Mouse (Mus musculus) MEL-GATA-1-ER (cell line): ENCODE measurements around the gene Trpm7.
A peak's percentile ranks its signal among the peaks of the same experiment; 100 is the strongest.

Source experiments
- DNase-seq: peaks from one replicate; pipeline ENCODE4 v3.0.0-alpha.2; 2012; ENCODE audit warnings: low read depth; ENCODE audit errors: extremely low read depth

The Trpm7 gene

GRCm38 (mm10) chr2:126817414-126817813 is 58.6 kb downstream of the Trpm7 start:
- no peak for DNase-seq

DNA sequence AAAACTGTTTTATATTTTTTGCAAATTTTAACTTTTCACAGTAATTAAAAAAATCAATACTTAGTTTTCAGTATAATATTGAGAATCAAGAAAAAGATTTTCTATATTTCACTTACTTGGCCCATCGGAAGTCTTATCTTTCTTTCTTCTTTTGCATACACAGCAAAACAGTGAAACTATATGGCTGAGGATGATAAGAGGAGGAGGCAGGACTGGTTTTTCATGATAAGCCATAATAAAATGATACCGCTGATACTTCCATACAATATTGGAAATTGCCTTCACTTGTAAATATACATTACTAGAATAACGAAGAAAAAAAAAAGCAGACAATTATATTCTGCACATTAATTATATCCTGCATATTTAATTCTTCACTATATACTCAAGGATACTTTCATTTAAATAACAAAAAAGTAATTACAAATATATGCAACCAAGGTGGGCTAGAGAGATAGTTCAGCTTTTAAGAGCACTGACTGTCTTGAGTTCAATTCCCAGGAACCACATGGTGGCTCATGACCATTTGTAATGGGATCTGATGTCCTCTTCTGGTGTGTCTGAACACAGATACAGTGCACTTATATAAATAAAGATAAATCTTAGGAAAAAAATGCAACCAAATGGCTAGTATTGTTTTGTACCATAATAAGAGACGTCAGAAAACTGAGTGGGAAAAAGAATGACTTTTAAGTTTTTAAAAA is 59.2 kb downstream of the Trpm7 start:
- DNase-seq = no peak

DNA sequence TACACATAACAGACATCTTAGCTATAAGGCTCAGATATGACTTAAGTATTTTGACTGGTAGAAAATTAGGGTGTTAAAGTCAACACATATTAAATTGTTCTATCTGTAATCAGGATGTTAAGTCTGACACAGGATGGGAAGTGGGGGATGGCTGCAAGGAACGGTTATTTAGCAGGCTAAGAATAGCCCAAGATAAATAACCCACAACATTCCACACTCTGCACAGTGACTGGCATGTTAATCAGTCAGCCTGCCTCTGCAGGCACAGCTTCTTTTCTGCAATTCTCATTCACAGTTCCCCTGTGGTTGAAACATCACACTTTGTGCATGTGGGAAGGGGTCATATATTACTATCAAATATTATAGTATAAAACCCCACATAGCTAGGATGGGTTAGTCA is 60.2 kb downstream of the Trpm7 start:
- DNase-seq = peak; percentile 20

GRCm38 (mm10) chr2:126801980-126802379 is 74.0 kb downstream of the Trpm7 start:
- DNase-seq = no peak

GRCm38 (mm10) chr2:126798455-126798854 is 77.6 kb downstream of the Trpm7 start:
- no peak for DNase-seq

GRCm38 (mm10) chr2:126795708-126796107 is 80.3 kb downstream of the Trpm7 start:
- DNase-seq = no peak

GRCm38 (mm10) chr2:126792611-126793010 is 83.4 kb downstream of the Trpm7 start:
- no peak for DNase-seq

GRCm38 (mm10) chr2:126787721-126788342 is 88.2 kb downstream of the Trpm7 start:
- DNase-seq = no peak

- no peak for DNase-seq
Measured at GRCm38 (mm10) chr2:126783370-126783769, 92.7 kb downstream of the Trpm7 start, which contains the start of gene Usp50. TSS of gene Usp50 (minus strand) at chr2:126783470.

- peak; percentile 53 for DNase-seq
Measured at GRCm38 (mm10) chr2:126782433-126782832, 93.6 kb downstream of the Trpm7 start.

GRCm38 (mm10) chr2:126781478-126781877 is 94.6 kb downstream of the Trpm7 start:
- DNase-seq = peak; percentile 12

- DNase-seq = no peak
Measured at GRCm38 (mm10) chr2:126780286-126780685, 95.7 kb downstream of the Trpm7 start.

GRCm38 (mm10) chr2:126778806-126779205 is 97.2 kb downstream of the Trpm7 start:
- no peak for DNase-seq

DNA sequence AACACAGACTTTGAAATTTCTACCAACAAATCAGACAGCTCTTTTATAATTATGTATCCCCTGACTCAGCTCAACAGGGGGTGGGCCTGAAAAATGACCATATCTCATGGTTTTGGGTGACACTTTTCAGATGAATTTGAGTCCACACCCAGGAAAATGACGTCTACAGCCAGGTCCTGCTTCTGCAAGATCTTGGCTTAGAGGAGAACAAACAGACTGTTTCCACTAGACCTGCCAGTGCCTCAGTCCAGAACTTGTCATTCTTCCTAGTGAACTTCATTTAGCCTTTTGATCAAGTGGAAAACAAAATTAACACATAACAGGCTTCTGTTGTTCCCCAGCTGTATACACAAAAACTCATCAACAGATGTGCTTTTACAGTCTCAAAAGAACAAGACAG is 99.6 kb downstream of the Trpm7 start:
- no peak for DNase-seq

DNA sequence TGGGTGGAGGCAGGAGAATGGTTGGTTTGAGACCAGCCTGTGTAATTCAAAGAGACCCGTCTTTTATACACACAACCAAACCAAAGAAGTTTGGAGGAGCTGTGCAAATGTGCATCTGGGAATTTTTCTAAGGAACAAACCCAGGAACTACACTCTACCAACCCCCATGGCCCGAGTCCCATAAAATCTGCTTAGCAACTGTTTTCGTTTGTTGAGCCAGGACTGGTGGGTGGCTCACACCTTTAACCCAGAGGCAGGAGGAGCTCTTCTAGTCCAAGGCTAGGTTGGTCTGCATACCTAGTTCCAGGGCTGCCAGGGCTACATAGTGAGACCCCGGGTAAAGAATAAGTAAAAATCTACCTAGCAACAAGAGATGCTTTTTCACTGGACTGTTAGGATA is 100.1 kb downstream of the Trpm7 start:
- DNase-seq = no peak

- DNase-seq = no peak
Measured at GRCm38 (mm10) chr2:126772217-126772616, 103.8 kb downstream of the Trpm7 start.

GRCm38 (mm10) chr2:126769431-126770181 is 106.4 kb downstream of the Trpm7 start:
- no peak for DNase-seq

DNA sequence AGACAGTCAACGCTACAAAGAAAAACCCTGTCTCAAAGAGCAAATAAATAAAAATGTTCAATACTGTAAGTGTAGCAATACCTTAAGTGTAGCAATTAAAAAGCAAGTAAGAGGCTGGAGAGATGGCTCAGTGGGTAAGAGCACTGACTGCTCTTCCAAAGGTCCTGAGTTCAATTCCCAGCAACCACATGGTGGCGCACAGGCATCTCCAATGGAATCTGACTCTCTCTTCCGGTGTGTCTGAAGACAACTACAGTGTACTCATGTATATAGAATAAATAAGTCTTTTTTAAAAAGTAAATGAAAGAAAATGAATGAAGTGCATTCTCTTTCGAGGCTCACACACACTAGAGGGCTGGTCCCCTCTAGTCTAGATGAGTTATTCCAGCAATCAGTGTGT is 107.8 kb downstream of the Trpm7 start:
- no peak for DNase-seq

GRCm38 (mm10) chr2:126767599-126767998 is 108.4 kb downstream of the Trpm7 start:
- no peak for DNase-seq

DNA sequence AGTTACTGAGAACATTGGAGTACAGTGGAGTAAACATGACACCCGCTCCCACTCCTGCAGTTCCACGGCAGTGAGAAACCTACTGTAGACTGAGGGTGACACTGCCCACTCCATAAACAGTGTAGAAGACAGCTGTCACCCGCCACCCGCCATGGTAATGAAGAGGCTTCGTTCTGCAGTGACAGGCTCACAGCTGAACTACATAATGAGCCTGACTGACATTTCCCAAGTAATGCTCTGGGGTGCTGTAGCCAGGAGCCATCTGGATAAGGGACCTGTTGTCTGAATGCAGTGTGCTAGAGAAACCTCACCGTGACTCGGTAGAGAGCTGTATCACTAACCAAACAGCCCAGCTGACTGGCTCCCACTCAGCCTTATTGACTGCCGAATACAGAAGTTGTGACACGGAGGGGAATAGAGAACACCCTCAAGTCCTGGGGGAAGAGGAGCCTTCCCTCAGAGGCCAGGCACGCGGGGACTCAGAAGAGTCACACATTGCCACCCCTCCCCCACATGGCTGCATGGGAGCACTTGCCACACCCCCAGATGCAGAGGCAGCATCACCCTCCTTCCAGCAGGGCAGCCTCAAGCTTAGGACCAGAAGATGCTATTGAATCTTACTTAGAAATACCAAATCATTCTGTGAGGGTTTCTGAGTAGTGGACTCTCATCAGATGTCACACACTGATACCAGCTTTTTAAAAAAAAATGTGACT is 110.0 kb downstream of the Trpm7 start:
- DNase-seq = no peak

DNA sequence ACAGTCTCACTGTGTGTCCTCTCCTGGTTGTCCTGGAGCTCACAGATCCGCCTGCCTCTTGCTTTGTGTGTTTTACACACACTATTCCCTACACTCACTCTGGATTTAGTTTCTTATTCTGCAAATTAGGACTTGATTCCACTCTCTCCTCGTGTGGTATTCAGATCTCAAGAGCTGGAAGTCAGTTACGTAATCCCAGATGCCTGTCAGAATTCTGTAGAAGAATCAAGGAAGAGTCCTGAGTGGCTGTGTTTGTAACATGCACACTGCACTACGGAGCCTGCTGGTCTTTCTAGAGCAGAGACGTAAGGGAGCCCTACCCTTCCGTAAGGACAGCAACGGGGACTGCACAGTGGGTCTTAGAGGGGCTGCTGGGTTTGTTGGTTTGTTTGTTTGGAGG is 116.7 kb downstream of the Trpm7 start:
- no peak for DNase-seq

DNA sequence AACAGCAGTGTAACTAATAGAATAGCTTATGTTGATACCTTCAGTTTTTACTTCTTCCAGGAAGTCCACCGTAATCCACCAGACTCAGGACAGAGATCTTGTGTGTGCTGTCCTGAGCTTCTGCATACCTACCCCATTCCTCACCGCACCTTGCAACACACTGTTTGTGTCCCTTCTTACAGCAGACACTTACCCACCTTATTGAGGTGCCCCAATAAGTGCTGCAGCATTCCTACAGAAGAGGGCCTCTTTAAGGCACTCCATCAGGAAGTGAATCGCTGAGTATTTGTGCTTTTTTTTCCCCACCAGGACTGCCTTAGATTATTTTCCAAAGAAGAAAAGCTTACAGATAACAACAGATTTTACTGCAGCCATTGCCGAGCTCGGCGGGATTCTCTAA is 120.4 kb downstream of the Trpm7 start:
- DNase-seq = no peak
